Mouse (Mus musculus): ENCODE results near the gene Frmd6.

GRCm38 (mm10) chr12:70811772-70812171 is 13.5 kb upstream of the Frmd6 start:
- TF ChIP-seq POLR2A (IDR thresholded peaks at IDR 0.05; ENCODE audit: borderline replicate concordance, low read depth, low read length) = no peak
- no peak for TF ChIP-seq CTCF (IDR thresholded peaks at IDR 0.05; ENCODE audit: low read depth, low read length)

Data from bone marrow macrophage, adult 2 months (primary cell).